Mouse (Mus musculus) 3134 (cell line): ENCODE measurements around the gene Mpdz.

ENCODE experiments used
- DNase-seq: peaks from one replicate; pipeline ENCODE4 v3.0.0-alpha.2; 2011; ENCODE audit warnings: low spot score; ENCODE audit not compliant: insufficient read length; ENCODE audit errors: extremely low read depth

Mpdz gene

DNA sequence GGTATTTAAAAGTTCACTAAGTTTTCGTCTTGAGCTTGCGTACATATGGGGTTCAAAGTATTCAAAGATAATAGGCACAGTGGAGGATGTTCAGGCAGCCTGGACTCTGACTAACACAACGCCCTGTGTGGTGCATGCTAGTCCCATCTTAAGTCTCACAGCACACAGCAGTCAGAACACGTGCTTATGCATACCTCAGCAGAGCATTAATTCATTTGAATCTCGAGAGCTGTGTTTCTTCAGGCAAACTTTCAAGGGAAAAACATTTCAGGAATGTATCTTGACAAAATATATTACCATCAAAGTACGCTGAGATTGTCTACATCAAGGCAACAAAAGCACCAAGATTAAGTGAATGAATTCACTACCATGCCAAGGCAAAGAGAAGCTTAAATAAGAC lies 45.7 kb downstream of the Mpdz start:
- no peak for DNase-seq

DNA sequence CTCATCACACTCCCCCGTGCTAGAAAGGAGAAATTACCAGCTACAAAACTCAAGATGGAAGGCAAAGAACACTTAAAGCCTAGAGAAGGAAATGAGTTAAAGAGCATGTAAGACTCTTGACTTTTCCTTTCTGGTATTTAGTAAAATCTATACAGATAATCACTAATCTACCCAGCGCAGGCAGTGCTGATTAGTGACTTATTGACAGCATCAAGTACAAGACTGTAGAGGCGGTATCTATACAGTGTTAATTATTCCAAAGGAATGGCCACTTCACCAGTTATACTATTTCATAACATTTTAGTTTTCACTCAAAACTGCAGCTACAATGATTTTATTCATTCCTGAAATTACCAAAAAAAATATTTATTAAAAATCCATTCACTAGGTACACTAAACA lies 49.7 kb downstream of the Mpdz start:
- no peak for DNase-seq

DNA sequence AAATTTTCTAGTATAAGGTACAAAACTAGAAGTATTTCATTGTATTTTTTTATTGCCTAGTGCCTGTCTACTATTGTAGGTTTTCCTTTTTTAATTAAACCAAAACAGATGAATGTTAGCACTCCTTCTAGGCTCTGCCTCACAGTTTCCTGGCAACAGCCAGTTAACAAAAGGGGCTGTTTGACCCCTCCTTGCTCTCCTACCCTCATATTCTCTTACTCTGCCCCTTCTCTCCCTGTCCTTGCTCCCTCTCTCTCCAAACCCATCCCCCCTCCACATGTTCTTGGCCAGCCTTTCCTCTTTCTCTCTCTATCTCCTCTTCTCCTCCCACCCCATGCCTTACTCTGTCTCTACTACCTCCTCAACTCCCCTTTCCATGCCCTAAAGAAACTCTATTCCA lies 53.4 kb downstream of the Mpdz start:
- no peak for DNase-seq

DNA sequence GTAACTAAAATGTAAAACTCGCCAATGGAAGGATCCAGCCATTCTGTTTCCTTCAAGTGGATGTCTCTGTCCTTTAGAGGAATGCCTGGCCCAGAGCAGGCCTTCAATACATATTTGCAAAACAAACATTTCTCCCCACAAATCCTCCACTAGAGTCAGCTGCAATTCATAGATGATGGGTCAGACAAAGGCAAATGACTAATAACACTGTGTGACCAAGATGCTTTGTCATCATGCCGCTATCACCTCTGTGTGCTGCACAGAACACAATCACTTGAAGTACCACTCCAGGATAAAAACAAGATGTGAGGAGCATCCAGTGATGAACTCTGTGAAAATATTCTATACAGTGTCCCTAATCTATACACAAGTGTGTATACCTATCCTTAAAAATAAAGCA lies 55.0 kb downstream of the Mpdz start:
- DNase-seq: no peak

DNA sequence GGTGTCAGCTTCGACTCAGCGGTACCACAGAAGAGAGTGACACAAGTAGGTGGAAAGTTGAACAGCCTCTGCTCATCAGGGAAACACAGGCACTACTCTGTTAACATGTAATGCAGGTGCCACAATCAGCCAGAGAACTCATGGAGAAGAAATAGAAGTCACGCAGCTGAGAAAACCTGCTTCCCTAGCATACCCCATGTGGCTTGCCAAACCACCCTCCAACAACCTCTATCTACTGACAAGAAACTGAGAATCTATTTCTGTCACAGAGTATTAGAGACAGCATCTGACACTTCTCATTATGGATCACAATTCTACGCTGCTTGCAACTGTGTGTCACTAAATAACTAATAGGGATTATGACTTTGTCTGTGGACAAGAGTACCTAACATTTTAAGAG lies 70.3 kb downstream of the Mpdz start:
- DNase-seq: no peak

DNA sequence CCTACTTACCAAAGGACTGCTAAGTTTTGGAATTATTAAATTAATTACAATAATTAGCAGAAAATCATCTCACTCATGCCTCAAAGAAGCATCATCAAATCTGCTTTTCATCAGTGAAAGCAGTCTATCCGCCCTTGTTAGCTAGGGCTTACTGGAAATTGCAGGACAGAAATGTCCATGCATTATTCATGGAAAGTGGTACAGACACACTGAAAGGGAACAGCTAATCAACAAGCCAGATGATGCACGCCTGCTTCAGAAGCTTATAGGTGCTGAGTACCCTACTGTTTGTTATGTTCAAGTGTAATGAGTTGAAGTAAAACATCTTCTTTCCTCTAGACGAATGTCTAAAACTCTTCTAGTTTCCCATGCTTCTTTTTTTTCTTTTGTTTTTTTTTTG lies 91.2 kb downstream of the Mpdz start:
- DNase-seq: no peak

DNA sequence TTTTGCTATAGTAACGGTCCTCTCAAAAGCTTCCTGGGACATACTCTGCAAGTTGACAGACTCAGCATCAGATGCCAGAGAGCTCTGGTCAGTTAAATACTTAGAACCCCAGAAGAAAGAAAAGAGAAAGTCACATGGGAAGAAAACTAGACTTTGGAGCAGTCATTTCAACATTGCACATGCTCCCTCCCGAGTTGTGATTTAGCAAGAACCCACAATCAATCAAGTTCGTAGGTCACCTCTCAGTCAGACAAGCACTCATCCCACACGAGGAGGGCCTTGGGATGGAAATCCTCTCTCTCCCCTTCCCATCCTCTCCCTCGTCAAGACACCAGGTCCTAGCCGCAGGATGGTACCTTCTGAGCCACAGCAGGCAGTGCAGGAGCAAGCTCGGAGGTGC lies 94.0 kb downstream of the Mpdz start:
- DNase-seq: no peak

DNA sequence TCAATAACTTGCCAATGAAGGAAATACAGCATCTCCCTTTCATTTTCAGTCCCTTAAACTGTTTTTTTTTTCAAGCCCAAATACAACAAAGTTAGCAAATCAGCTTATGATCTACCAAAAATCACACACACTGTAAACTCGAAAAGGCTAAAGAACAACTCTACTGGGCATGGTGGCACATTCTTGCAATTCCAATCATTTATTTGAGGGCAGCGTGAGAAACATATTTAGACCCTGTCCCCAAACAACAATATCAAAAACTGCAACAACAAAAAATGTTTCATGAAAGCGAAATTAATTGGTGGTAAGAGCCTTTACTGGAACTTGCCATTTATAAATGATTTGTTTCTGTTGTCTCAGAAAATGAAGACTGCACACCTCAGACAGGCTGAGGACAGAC lies 97.5 kb downstream of the Mpdz start:
- no peak for DNase-seq

DNA sequence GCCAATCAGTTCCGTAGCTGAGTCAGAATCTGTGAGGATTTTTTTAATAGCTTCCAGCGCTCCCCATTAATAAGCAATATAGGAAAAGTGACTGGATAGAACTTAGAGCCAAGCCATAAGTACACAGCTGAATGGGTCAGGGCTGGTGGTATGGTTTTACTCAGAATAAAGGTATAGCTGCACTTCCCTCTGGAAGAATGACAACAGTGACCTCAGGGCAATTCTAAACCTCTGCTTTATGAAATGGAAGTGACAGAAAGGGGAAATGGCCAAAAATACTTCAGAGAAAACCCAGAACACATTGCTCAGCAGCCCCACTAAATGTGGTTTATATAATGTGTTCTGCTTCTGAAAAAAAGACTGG lies 109.0 kb downstream of the Mpdz start:
- no peak for DNase-seq

DNA sequence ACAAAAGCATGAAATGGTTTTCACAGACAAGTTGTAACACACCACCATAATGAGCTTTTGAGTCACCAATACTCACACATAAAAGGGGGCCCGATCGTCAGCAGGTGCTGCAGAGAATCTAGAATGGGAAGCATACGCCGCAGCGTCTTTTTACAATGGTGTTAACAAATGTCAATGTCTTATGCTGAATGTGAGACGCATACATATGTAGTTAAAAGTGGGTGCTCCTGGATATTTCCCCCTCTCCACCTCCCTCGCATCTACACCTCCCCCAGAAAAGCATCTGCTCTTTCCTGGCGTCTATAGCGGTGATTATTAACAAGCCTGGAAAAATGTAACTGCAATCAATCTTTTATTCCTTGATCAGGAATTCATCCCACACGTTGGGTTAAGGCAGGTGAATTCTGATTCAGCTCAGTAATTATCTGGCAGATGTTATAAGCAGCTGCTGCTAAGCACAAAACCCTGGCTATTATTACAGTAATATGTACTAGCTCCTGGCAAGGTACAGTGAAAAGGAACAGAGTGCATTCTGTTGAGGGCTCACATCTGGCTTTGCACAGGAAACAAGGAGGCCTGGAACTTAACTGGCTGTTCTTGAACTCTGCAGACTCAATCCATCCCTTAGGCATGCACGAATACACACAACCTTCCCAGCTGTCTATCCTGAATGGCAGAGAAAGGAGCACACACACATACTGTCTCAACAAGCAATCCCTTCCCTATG lies 109.6 kb downstream of the Mpdz start:
- DNase-seq: no peak

DNA sequence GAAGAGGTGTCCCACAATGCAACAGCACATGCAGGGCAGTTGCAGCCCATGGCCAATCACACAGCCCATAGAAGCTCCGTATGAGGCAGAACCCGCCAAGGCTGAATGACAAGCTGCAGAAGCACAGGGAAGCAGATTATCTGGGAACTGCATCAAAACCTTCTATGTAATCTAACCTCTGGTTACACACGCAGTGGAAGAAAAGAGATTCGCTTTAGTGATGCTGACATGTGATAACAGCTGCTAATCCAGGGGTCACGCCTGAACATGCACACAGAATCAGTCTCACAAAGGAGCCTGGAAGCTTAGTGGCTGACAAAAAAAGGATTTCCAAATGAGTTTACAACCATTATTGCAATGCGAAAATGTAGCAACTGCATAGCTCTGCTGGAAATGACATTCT lies 110.2 kb downstream of the Mpdz start:
- no peak for DNase-seq

DNA sequence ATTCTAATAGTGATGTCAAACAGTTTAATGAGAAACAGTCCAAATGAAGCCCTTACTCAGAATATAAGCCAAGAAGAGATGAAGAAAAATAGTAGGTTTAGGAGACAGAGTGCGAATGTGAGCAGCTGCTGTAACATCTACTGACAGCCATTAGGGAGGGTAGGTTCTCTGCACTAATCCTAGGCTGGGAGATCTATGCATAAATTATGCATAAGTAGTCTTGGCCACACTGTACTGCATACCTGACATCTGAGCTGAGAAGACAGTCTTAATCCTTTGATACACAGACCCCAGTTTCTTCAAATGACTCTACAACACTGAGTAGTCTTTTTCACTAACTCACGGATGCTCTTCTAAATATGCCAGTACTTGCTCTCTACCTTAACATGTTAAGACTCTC lies 114.9 kb downstream of the Mpdz start:
- DNase-seq: no peak

DNA sequence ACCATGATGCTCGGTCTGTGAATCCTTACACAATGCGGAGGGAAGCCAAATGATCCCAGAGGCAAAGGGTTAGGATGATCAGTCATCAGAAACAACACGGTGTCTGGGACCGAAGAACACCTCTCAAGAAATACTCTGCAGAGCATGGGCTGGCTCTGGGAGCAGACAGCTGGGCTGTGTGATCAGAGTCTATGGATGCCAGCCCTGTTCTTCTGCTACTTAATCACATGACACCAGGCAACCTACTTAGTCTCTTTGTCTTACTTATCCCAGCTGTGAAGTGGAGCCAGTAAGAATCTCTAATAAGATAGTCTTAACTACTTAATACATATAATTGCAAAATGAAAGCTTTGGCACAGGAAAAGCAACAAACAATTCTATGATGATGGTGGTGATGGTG lies 118.8 kb downstream of the Mpdz start:
- no peak for DNase-seq

DNA sequence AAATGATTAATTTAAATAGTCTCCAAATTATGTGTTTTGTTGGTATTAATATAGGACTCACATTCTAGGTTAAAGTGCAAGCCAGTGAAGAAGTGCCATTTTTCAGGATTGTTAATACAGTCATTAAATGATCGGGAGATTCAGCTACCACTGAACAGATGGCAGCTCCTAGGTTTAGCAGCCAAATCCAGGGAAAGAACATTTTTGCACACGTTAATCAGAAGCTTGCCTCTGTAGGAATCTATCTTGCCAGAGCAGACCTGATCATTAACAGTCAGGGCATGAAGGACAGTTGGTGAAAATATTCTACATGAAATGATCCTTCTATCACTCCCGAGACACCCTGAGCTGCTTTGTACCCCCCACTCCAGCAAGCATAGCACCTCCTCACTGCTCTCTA lies 120.4 kb downstream of the Mpdz start:
- no peak for DNase-seq

DNA sequence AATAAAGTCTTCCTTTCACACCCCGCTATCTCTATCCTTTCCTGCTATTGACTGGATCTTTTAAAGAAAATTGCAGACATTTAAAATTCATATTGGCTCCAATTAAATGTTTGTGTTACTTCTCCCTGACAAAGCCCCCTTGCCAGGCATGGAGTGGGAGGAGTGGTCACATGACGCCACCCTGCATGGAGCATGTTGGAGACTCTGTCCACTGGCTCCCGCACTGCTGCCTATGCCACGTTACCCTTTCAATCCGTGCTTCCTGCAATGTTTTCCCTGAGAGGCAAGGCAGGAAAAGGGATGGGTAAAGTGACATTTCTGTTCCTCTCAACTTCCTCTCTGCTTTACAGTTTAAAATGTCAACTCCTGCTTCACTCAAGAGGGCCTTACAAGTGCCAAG lies 128.0 kb downstream of the Mpdz start:
- no peak for DNase-seq

DNA sequence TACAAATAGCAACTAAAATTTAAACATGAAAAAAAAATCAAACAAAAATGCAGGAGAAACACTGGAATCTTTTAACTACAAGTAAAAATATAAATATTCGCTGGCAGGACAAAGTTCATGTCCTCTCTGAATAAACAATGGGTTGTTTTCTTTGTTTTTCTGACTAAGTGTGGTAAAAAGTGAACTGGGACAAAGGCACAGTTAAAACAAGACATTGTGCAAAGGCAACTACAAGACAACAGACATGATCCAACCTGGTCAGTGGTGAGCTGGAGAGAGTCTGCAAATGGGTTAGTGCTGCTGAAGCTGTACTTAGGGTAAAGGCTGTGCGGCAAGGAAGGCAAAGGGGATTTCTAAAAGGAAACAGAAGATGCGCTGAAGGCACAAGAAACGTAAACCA lies 129.4 kb downstream of the Mpdz start:
- DNase-seq: no peak

DNA sequence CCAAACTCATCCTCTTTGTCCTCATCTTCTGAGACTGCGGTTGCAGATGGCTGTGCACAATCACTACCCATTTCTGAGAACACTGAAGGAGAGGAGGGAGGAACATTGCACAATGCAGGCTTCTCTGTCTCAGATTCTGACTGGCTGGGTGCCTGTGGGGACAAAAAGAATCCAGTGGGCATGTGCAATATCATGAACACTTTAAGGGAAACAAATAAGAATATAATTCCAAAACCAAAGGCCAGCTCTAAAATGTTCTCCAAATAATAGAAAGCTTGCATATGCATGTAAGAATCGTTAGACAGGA lies 132.5 kb downstream of the Mpdz start:
- no peak for DNase-seq

DNA sequence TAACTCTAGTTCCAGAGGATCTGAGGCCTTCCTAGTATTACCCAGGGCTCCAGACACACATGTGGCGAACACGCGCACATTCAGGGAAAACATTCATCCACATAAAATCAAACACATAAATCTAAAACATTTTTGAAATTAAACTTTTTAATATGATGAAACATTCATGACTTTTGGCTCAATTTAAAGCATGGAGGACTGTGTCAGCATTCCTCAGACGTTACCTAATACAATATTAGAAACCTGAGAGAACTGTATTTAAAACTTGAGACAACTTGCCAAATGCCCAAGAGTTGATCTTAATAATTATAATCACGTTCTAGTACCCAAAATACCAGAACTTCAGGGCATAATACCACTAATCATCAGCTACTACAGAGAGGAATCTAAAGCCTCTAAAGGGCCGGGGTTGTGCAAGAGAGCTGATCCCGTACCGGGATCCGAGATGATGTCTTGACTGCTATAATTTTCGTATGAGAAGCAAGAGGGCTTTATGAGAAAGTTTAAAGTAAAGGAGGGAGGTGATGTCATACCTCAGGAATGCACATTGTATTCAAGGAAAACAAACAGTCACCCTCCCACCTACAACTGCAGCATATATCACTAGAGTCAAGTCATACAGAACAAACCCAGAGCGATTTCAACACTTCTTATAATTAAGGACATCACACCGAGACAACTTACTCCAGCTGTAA lies 133.0 kb downstream of the Mpdz start:
- peak; percentile 16 for DNase-seq

DNA sequence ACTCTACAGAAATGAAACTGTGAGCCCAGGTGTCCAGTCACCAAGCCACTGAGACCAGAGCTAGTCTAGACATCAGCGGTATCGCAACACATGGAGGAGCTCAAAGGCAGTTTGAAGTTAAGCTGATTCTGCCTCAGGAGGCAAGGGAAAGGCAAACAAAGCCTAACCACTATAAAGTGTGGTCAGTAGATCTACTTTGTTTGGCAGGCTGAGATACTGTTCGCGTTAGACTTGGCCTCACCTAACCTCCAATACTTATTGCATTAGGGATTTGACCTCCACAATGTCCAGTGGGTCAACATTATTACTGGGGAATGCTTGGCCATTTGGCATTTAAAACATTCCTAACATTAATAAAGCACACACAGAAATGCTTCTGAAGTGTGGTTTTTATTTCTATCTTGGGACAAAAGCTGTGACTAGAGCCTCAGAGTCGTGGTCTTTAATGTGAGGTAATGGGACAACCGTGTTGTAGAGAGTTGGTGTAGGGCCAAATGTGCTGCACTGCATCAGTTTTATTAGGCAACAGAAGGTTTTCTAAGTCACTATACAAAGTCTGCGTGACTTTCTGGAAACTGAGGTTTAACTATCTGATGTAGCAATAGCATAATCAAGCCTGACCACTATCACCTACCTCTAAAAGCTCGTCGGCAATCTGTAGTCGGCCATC lies 134.9 kb downstream of the Mpdz start:
- no peak for DNase-seq

DNA sequence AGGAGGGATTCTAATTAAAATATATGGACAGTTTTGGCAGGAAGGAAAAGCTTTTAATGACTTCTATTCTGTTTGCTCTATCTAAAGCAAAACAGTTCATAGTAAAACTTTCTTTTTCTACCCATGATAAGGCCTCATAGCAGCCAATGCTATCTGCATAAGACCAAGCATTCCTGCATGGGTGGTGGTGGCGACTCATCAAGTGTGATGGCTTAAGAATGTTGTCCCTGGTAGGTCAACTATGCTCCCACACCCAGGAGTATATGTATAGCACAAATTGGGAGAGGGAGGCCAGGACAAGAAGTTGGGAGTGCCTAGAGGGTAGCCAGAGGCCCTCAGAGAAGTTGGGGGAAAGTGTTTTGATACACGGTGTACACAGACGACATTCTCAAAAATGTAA lies 140.6 kb downstream of the Mpdz start:
- no peak for DNase-seq

DNA sequence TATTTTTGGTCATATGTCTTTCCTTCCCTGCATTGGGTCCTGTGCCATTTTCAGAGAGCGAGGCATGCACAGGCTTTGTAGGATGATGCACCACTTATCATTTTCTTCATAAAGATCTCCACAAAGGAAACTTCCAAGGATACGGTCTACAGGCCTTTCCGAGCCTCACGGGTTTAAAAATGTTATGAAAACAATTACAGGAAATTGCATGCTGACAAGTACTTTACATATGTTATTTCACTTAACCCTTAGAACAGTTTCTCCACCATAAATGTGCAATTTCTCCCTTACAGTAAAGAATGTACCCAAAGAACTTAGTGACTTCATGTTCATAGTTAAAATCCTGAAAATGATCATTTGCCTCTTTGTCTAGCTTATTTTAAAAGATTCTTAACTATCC lies 144.2 kb downstream of the Mpdz start:
- no peak for DNase-seq

DNA sequence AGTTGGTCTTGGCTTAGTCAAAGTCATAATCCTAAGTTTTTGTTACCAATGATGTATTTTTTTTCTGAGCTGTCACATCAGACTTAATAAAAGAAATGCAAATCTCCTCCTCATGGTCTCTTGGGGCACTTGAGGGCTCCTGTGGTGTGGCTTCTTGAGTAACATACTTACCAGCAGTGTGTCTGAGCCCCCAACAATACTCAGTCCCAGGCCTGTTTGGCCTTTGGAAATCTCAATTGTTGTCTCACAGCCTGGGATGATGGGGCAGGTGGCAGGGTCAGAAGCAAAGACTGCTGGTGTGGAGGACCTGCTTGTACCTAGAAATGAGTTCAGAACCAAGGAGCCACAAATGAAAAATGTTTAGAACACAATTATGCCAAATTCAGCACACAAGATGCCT lies 149.3 kb downstream of the Mpdz start:
- DNase-seq: no peak
